Mouse (Mus musculus) limb, embryonic 14.5 days (tissue): ENCODE measurements at regions not wholly inside any gene's neighbourhood (a gene's known extent, or its start where the extent isn't known, plus 50 kb on each side); places are given as distances from the start of the nearest gene placed in this dataset.

Source experiments
- ATAC-seq: fragments of 200-750 bp; cut with Nextera tagmentation; 2 replicates; pipeline ENCODE4 v1.8.0; 2017; ENCODE audit warnings: low read depth, moderate number of reproducible peaks, moderate TSS enrichment; ENCODE audit not compliant: low FRiP score
- DNase-seq: peaks from one replicate; pipeline ENCODE4 v3.0.0-alpha.2; 2015; ENCODE audit warnings: low spot score
- H3K27ac ChIP-seq: fragments of 300-500 bp; sonication (generic); replicated peaks from 2 replicates; pipeline ENCODE4 v1.5.1; 2014; ENCODE audit warnings: low read depth, mild to moderate bottlenecking, low read length, moderate library complexity, mixed read lengths
- H3K27me3 ChIP-seq: fragments of 300-500 bp; sonication (generic); 2 replicates; pipeline ENCODE4 v1.6.1; 2014; ENCODE audit warnings: low read length, mixed read lengths; ENCODE audit not compliant: control insufficient read depth, insufficient read depth
- H3K36me3 ChIP-seq: fragments of 300-500 bp; sonication (generic); 2 replicates; pipeline ENCODE4 v1.6.1; 2014; ENCODE audit warnings: mild to moderate bottlenecking, low read length, moderate library complexity, mixed read lengths; ENCODE audit not compliant: control insufficient read depth, insufficient read depth
- H3K4me1 ChIP-seq: fragments of 300-500 bp; sonication (generic); 2 replicates; pipeline ENCODE4 v1.6.1; 2014; ENCODE audit warnings: antibody characterized with exemption, low read length, mixed read lengths; ENCODE audit not compliant: control insufficient read depth, insufficient read depth
- H3K4me2 ChIP-seq: fragments of 300-500 bp; sonication (generic); replicated peaks from 2 replicates; pipeline ENCODE4 v1.6.1; 2014; ENCODE audit warnings: low read depth, mild to moderate bottlenecking, low read length, moderate library complexity; ENCODE audit not compliant: severe bottlenecking
- H3K4me3 ChIP-seq: fragments of 300-500 bp; sonication (generic); replicated peaks from 2 replicates; pipeline ENCODE4 v1.5.1; 2014; ENCODE audit warnings: low read length
- H3K9ac ChIP-seq: fragments of 300-500 bp; sonication (generic); 2 replicates; pipeline ENCODE4 v1.6.1; 2014; ENCODE audit warnings: mild to moderate bottlenecking, low read depth, low read length, moderate library complexity; ENCODE audit not compliant: severe bottlenecking
- H3K9me3 ChIP-seq: fragments of 300-500 bp; sonication (generic); 2 replicates; pipeline ENCODE4 v1.6.1; 2016; ENCODE audit warnings: low read length; ENCODE audit not compliant: control insufficient read depth
- POLR2A ChIP-seq: fragments of 200-500 bp; IDR thresholded peaks from 2 replicates; pipeline ENCODE4 v1.8.0; 2012; ENCODE audit warnings: inconsistent platforms, mild to moderate bottlenecking, moderate library complexity, borderline replicate concordance; ENCODE audit not compliant: insufficient read depth, insufficient read length; ENCODE audit errors: extremely low read depth
- WGBS: fragments of 180-500 bp; shearing (Covaris S2); extraction: QIAGEN DNeasy Blood & Tissue Kit; methylation state at CpG from one replicate; pipeline ENCODE4 v1.1.7; 2014; 5-methylcytosine and 5-hydroxymethylcytosine counted together

DNA sequence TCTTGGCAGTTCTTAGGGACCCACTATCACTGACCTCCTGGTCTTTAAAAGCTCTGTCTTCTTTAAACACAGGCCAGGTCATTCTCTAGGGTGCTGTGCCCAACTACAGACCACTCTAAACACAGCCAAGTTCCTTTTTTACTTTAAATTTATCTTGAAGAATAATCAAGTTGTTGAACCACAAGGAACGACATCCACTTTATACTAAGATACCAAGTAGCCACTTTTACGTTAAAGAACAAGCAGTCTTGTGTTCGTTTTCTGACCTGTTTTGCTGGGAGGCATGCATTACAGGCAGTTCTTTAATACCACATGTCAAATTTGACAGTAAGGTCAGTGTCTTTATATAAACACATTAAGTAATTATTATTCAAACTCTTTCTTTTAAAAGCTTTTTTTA lies 242.4 kb upstream of the Sstr1 start:
- Histone ChIP-seq H3K4me1 (no peaks in the 10 kb centered on the region), H3K9ac (no peak overlapping the region), H3K9me3 (no peaks in the 10 kb centered on the region), H3K36me3 (no peaks in the 10 kb centered on the region), H3K4me2 (no peak overlapping the region), H3K27me3 (no peaks in the 10 kb centered on the region), H3K4me3 (no peak overlapping the region), H3K27ac (no peak overlapping the region)
- no peak for DNase-seq
- WGBS = 65% methylated on average over 3 of the region's 3 CpGs
- ATAC-seq = no peak
- no peak for TF ChIP-seq POLR2A

DNA sequence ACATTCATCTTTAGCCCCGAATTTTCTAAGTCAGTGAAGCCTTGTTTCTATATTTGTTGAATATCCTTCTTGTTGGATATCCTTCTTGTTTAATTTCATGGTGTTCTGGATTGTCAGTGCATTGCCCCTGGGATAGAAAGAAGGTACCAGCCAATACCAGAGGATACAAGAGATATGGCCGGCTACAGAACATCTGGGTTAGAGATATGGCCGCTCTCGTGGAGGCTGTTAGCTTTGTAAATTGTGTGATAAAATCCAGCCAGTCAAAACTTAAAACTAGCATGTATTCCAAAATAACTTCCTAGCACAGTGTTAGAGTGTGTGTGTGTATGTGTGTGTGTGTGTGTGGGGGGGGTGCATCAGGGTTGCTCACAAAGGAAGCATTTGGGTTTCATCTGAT lies 241.4 kb upstream of the Sstr1 start:
- Histone ChIP-seq H3K4me3 (no peak overlapping the region), H3K27ac (no peak overlapping the region), H3K27me3 (no peaks in the 10 kb centered on the region), H3K36me3 (no peaks in the 10 kb centered on the region), H3K9me3 (no peaks in the 10 kb centered on the region), H3K4me1 (no peaks in the 10 kb centered on the region), H3K9ac (no peak overlapping the region), H3K4me2 (no peak overlapping the region)
- no peak for TF ChIP-seq POLR2A
- DNase-seq = no peak
- no peak for ATAC-seq
- WGBS = 76% methylated on average over 4 of the region's 4 CpGs

DNA sequence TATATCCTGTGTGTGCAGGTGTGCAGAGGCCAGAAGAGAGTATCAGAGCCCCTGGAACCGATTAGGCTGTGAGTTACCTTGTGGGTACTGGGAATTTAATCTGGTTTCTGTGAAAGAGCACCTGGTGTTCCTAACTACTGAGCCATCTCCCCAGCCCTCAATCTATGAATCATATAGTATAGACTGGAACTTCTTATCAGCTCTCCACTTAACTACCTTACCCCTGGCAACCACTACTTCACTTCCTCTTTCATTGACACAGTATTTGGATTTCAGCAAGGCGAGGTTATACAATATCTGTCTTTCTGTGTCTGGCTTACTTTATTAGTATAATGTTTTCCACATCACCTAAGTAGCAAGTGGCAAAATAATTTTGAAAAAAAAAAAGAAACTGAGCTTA lies 239.1 kb upstream of the Sstr1 start:
- Histone ChIP-seq H3K4me1 (no peaks in the 10 kb centered on the region), H3K27ac (no peak overlapping the region), H3K9me3 (no peaks in the 10 kb centered on the region), H3K9ac (no peak overlapping the region), H3K27me3 (no peaks in the 10 kb centered on the region), H3K4me3 (no peak overlapping the region), H3K4me2 (no peak overlapping the region), H3K36me3 (no peaks in the 10 kb centered on the region)
- ATAC-seq = no peak
- TF ChIP-seq POLR2A = no peak
- WGBS = 61% methylated on average over 2 of the region's 2 CpGs
- no peak for DNase-seq
